Mouse (Mus musculus): ENCODE results near the gene Elavl1.
"Not testable (repeated sequence)": the region's sequence is repeated elsewhere in the genome, so short reads cannot be mapped to it uniquely, and the experiment has no call there.

Gene Elavl1

DNA sequence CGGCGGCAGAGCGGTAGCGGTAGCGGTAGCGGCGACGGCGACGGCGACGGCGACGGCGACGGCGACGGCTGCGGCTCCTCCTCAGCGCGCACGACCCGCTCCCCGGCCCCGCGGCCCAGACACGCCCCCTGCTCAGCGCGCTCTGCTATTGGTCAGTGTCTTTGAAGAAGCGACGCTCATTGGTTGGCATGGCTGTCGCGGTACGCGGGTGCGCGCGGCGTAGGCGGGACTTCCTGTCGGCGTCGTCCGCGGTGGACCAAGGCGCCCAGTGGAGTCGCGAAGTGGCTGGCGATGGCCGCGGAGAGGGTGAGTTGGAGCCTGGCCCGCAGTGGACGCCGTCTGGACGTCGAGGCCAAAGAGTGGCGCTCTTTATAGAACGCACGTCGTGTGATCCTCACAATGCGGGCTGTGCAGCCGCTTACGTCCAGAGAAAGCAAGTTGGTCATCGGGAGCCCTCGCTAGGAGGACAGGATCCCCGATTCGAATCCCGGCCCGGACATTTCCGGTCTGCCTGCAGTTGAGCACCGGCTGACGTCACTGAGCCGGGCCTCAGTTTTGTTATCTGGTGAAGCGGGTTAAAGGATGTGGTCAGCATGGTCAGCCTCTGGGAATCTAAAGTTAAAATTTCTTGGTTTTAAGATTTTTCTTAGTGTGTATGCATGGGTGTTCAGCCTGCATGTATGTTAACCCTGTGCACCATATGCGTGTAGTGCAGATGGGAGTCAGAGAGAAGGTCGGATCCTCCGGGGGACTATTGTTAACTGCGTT, at the start of gene Elavl1, which contains the start of gene Ccl25:
Elavl1 (minus strand) TSS at position 431 of the 768 bp plus-strand sequence.
Ccl25 (plus strand) TSS at position 228 of the 768 bp plus-strand sequence.
- DNase-seq (ENCODE audit: extremely low spot score, low read depth, low spot score), result peak; percentile 84

DNA sequence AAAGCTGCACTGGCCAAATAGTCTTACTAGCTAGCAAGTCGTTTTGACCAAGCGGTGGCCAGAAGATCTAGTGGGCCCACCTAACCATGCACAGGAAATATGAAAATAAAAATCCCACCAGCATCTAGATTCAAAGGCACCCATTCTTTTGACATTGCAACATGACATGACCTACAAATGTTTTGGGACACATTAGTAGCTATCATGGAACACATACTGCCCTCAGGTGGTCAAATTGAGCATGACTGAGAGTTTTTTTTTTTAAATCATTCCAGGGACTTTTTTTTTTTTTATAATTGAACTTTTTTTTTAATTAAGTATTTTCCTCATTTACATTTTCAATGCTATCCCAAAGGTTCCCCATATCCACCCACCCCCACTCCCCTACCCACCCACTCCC, 47.4 kb upstream of the Elavl1 start:
- DNase-seq (ENCODE audit: extremely low spot score, low read depth, low spot score), result no peak

DNA sequence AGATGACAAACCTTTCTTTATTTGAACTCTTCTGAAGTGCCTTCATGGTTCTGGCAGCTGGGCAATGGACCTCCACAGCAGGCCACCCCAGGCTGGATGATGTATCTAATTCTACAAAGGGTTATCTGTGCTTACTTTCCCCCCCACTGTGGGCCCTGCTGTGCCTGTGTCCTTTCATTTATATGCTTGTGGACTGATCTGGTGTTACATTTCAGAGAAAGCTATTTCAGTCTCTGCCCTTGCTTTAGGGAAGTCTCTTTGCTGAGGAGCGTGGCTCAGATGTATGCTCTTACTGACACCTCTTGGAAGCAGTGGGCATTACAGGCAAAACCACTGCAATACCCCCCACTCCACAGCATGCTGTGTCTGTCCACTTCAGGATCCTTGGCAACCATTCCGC, 44.9 kb upstream of the Elavl1 start:
- DNase-seq (ENCODE audit: extremely low spot score, low read depth, low spot score), result peak; percentile 24

DNA sequence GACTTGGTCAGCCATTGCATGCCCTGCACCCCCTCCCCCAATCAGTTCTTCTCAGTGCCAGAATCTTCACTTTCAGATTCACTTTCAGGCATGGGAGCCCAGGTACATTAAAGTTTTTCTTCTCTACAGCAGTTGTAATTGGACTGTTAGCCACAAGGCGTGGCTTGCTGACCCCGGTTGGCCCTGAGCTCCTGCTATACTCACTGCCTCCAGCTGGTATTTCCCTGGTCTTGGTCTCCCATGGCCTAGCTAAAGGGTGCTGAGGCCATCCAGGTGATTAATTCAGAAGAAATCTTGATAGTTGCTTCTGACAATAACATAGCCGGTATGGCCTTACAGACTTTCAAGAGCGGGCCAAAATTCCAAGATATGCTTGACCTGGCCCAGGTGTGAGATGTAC, 43.3 kb upstream of the Elavl1 start:
- no peak for DNase-seq (ENCODE audit: extremely low spot score, low read depth, low spot score)

DNA sequence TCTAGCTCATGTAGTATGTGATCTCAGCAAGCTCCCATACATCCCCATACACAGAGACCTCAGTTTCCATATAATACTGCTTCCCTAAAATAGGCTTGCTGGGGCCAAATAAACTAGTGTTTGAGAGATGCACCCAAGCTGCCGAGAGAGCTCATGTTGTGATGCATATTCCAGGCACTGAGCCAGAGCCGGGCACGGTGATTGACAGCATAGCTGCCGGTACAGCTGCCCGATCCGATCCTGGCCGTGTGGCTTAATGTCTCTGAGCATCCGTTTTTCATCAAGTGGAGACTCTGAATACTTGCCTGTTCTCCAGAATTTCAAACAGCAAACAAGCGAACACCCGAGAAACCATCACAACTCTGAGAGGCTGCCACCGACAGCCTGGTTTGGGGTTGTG, 42.6 kb upstream of the Elavl1 start:
- no peak for DNase-seq (ENCODE audit: extremely low spot score, low read depth, low spot score)

DNA sequence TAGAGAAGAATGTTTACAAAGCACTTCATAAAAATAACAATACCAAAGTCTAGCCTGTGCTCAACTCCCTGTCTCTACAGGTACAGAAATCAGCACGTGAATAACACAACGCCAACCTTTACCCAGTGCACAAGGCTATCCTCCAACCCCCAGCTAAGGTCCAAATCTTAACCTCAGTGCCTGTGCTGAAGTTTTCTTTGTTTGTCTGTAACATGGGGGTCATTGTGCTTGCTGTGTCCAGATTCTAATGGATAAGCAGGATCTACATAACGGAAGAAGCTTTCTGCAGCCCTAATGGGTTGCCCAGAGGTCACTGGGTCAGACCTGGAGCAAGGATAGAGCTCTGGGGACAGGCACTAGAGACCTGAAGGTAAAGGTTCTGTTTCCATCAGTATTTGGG, 41.0 kb upstream of the Elavl1 start:
- DNase-seq (ENCODE audit: extremely low spot score, low read depth, low spot score), result no peak

DNA sequence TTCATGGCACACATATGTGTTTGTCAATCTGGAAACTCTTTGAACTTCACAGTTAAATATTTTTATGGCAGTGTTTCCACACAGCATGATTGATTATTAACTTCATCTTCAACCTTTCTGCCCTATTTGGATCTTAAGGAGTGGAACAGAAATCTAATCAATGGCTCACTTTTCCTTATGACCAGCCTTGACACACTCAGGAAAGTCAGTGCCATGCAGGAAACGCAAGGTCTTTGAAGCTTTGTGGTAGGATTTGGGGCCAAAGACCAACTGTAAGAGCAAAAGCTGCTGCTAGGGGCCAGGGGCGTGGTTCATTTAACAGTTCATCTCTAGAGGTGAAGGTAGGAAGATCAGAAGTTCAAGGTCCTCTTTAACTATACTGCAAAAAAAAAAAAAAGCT, 35.7 kb upstream of the Elavl1 start:
- DNase-seq (ENCODE audit: extremely low spot score, low read depth, low spot score), result no peak

DNA sequence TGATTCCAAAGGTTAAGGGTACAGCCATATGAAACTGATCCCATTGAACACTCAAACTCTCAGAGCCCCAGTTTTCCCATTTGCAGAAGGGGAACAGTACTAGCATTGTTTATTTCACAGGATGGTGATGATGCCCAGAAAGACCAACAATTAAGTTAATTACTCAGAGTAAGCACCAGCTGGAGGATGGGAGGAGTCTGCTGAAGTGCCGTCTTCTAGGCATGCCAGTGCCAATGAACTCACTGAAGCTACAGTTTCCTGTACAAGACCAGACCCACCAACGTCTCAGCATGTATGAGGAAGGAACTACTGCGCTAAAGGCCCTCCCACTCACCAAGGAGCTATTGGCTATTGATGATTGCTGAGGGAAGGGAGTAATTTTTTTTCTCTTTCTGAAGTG, 34.1 kb upstream of the Elavl1 start:
- no peak for DNase-seq (ENCODE audit: extremely low spot score, low read depth, low spot score)

DNA sequence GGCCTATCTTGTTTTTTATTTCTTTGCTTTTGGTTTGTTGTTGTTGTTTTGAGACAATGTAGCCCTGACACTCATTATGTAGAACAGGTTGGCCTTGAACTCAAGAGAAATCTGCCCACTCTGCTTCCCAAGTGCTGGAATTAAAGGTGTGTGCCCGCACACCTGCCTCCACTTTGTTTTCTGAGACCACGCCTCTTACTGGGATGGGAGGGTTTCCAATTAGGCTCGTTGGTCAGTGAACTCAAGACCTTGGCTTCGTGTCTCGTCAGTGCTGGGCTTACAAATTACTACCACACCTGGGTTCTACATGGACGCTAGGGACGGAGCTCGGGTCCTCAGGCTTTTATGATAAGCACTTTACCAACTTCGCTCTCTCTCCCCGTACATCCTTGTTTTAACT, 30.2 kb upstream of the Elavl1 start:
- DNase-seq (ENCODE audit: extremely low spot score, low read depth, low spot score), result no peak

DNA sequence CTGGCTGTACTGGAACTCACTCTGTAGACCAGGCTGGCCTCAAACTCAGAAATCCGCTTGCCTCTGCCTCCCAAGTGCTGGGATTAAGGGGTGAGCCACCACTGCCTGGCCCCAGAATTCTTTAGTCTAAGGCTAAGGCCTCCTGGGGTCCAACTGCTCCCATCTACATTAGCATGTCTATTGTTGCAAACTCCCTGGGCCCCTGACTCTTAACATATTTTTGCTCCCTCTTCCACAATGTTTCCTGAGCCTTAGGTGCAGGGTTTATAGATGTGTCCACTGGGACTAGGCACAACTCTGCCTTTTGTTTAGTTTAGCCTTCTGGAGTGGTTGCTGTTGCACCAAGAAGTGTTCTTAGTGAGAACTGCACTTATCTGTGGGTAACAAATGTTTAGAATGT, 29.3 kb upstream of the Elavl1 start:
- no peak for DNase-seq (ENCODE audit: extremely low spot score, low read depth, low spot score)

DNA sequence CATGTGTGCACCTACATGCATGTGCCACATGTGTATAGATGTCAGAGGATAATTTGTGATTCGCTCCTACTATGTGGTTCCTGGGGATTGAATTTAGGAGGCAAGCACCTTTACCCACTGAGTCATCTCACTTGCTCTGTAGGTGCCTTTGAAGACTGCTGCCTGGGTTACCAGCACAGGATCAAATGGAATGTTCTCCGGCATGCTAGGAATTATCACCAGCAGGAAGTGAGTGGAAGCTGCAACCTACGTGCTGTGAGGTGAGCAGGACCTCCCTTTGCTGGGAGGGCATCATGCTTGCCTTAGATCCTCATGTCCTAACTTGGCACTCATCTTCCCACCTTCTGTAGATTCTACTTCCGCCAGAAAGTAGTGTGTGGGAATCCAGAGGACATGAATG, 28.5 kb upstream of the Elavl1 start:
- DNase-seq (ENCODE audit: extremely low spot score, low read depth, low spot score), result no peak

DNA sequence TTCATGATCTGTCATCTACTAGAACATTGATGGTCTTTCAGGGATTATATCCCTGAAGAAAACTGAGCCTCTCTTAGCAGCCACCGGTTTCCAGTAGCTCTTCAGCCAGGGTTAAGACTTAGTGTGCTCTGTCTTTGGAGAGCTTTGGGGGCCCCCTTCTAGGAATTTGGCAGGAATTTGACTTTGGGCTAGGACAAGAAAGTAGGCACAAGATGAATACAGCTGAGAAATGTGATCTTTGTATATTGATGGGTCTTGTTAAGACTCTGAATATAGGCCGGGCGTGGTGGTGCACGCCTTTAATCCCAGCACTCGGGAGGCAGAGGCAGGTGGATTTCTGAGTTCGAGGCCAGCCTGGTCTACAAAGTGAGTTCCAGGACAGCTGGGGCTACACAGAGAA, 27.3 kb upstream of the Elavl1 start:
- DNase-seq (ENCODE audit: extremely low spot score, low read depth, low spot score), result not testable (repeated sequence)

DNA sequence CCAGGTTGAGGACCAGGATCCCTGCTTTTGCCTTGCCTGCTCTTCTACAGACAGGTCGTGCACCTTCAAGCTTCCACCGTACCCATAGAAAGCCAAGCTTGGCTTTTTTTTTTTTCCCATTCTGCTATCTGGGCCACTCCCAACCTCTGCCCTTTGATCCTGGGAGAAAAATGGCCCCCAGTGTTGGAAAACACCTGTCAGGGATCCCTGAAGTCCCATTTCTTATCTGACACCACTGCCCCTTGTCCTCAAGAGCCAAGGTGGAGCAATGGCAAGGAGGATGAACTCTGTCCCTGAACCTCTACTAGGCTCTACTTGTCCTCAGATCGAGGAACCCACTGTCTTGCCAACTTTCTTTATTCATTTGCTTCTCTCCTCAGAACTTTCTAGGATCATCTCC, 25.4 kb upstream of the Elavl1 start:
- DNase-seq (ENCODE audit: extremely low spot score, low read depth, low spot score), result no peak

DNA sequence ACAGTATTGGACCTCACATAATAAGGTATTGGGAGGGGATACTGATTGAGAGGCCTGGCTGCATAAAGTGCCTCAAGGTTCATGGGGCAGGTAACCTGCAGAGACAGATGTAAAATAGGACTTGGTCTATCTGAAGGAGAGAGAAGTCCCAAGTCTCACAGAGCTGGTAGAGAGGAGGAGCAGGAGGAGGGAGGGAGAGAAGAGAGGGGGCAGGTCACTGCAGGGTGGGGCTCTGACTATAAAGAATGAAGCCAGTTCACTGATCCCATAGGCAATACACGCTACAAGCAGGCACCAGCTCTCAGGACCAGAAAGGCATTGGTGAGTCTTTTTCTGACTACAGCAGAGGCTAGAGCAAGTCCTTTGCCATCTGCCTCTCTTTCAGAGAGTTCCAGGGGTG, 24.1 kb upstream of the Elavl1 start:
- DNase-seq (ENCODE audit: extremely low spot score, low read depth, low spot score), result no peak

DNA sequence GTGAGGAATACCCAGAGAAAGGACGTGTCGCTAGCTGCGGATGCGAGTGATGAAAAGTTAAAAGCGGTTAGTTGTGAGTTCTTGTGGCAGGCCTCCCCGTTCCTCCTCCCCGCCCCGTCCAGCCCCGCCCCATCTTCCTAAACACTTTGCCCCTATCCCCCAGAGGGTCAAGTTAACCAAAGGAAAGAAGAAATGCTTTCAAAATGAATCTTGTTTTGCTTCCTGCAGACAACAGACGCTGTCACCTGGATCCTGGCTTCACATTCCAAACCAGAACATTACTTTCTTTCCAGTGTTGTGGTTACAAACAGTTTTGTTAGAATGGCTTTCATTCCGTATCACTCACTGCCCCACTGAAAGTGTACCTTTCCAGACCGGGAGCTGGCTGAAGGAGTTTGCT, 23.1 kb upstream of the Elavl1 start:
- no peak for DNase-seq (ENCODE audit: extremely low spot score, low read depth, low spot score)

DNA sequence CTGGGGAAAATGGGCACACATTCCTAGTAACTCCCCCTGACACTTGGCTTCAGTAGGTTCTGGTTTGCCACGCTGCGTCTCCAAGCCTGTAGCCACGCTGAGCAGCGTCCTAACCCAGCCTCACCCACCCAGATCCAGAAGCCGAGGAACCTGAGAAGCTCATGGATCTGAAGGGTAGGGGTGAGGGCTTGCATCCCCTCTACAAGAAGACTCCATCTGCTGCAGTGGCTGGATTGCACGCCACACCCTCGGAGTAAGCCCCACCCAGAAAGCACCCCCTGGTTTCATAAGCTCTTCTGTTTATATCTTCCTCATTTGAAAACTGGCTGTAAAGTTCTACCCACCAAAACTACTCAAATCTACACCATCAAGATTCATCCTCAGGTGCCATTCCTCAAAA, 22.4 kb upstream of the Elavl1 start:
- DNase-seq (ENCODE audit: extremely low spot score, low read depth, low spot score), result no peak

DNA sequence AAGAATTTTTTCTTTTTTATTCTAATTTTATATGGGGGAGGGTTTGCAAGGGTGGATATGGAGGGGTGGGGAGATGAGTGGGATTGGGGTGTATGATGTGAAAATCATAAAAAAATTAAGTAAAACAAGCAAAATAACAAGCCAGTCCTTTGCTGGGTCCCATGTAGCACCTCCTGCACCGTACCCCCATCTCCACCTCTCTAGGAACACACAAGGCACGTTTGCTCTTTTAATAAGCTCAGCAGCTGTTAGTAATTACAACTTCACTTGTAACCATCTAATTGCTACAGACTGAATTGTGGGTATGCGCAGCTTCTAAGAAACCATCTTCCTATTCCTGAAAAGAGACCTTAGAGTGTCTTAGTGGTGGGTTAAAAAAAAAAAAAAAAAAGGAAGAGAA, 15.0 kb upstream of the Elavl1 start:
- DNase-seq (ENCODE audit: extremely low spot score, low read depth, low spot score), result no peak

DNA sequence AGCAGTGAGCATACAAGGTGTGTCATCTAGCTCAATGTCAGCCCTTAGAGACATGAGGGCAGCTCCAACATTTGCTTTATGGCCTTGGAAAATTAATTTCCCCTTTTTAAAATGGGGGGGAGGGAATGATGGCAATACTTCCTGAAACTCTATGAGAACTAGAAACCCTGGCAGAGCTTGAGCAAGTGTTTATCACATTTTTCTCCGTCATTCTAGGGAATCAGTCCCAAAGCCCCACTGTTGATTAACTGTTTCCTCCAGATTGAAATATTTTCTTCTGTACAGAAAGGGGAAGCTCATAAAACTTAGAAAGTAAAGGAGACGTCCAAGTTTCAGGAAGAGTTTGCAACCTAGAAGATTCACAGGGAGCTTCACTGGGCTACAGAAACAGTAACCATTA, 10.5 kb upstream of the Elavl1 start:
- DNase-seq (ENCODE audit: extremely low spot score, low read depth, low spot score), result no peak

DNA sequence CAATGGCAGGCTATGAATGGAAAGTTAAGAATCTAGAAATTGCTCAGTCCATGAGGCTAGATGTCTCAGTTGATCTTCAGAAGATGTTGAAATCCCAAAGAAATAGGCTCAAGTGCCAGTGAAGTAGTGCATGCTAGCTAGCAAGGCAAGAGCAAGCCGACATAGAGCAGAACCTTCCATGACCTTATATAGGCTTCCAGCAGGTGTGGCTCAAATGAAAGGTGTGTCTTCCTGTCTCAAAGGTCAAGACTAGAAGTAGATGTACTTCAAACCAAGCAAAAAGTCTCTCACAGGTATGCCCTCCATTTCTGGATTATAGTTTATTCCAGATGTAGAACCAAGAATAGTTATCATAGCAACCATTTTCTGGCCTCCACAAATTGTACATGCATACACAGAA, 8.8 kb upstream of the Elavl1 start:
- DNase-seq (ENCODE audit: extremely low spot score, low read depth, low spot score), result no peak

DNA sequence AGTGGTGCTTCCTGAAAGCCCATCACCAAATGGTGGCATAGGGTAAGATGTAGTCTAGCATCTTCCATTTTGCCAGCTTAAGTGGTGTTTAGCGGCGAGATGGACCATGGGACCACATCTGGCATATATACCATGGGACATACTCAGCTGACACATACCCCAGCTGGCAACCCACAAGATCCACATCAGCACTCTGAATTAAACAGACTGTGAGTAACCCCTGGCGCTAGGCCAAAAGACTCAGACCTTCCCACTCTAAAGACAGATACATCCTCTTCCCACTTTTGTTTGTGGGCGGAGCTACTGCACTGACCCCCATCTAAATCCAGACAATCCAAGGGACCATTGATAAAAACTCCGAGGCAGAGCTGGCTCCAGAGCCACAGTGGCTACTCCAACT, 3.8 kb upstream of the Elavl1 start:
- DNase-seq (ENCODE audit: extremely low spot score, low read depth, low spot score), result no peak

DNA sequence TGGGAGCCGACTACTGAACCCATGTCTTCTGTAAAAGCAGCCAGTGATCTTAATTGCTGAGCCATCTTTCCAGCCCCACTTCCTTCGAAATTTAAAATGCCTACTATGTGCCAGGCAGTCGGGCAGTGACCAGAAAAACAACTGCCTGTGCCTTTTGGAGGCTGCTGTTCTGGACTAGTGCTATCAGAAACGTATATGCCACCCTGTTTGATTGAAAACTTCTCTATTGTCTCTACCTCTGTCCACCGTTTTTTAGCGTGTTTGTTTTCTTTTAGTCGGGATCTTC, 481 bp upstream of the Elavl1 start:
- no peak for DNase-seq (ENCODE audit: extremely low spot score, low read depth, low spot score)

DNA sequence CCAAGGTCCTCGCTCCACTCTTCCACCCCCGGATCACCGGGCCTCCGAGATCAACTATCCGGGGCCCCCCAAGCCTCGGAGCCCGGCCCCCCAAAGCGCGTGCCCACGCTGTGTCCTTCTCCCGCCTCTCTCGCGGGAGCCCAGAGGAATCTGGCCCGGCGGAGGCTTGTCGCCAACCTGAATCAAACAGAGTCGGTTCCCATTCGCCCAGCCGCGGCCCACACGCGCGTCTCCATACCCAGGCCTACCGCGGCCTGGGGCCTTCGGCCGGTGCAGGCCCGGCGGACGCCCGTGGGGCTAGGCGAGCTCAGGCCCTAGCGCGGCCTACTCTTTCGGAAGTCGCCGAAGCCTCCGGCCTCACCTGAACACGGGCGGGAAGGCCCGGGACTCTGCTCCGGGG, 688 bp downstream of the Elavl1 start:
- no peak for DNase-seq (ENCODE audit: extremely low spot score, low read depth, low spot score)

DNA sequence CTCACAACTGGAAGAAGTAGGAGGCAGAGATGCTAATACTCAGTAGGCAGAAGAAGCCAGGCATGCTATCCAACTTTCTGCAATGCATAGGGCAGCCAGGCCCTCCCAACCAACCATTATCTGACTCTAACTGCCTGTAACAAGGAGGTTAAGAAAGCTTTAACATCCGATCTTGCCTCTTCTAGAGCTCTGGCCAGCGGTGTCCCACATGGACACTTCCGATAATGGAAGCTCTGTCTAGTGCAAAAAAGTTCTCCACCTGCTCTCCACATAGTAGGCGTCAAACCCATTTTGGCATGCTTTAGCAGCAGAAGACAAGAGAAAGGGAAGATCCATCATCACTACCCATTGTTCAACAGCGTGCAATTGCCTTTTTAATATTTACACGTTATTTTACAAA, 1.3 kb downstream of the Elavl1 start:
- no peak for DNase-seq (ENCODE audit: extremely low spot score, low read depth, low spot score)

DNA sequence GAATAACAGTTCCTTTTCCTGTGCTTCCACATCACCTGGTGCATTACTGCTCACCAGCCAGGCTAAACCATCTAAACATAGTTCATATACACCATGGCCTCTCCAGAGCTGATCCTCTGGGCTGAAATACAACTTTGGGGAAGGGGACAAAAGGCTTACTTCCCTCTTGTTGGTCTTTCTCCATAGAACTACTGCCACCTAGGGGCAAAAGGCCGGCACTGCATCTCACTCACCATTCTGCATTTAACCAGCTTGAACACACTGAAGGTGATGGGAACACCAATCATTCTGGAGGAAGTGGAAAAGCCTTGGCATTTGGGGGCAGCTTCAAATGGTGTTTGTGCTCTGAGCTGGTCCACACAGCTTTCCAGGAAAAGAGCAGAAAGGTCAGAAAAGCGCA, 2.7 kb downstream of the Elavl1 start:
- peak; percentile 88 for DNase-seq (ENCODE audit: extremely low spot score, low read depth, low spot score)

All from hindlimb bud, embryonic 11.5 days (tissue).